Mouse (Mus musculus) gastrocnemius, postnatal 14 days (tissue): ENCODE data around the gene Zmym3. TPM values are rescaled to one million over a fixed set of nuclear protein-coding genes. Genes with fewer than 3 reads are reported as not detected.

Source experiments
- DNase-seq: peaks from one replicate; pipeline ENCODE4 v3.0.0; 2021; ENCODE audit warnings: mixed read lengths
- intact Hi-C: fragments of 180-260 bp; cut with DNase I; formaldehyde crosslinking; loops from one replicate; pipeline ENCODE4 v1.15.1; 2025; ENCODE audit warnings: low total_unique reads
- long read RNA-seq, 2 experiments: library from polyadenylated mRNA; stranded (forward); transcript quantifications; one replicate each; pipeline ENCODE4 v2.0.0; 2021
- total RNA-seq, 2 experiments: library from RNA; stranded (reverse); gene quantifications; 2 replicates each; pipeline ENCODE4 v1.2.3; 2021

Gene Zmym3
- total RNA-seq, result 1 to 10 TPM; 8.6 to 8.8 TPM
- long read RNA-seq, experiment 1, result 0 reads
- long read RNA-seq, experiment 2, partial matches to known transcripts, result 1 of 1 reads
- long read RNA-seq, experiment 2, other reads (novel, unspliced or antisense), result 0 of 1 reads

DNA sequence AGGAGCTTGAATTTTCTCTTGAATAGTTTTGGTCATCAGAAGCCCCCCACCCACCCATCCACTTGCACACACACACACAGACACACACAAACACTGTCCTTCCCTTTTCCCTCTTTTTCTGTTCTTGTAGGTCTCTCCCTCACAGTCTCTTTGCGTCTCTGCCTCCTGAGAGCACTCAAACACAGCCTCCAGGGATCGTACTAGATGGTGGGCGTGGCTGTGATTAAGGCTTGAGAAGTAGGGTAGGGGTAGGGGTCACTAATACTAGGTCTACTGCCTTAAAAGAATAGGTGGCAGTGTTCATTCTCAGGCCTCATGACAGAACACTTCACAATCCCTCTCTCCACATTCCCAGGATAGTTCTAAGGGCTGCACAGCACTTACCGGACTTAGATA lies at the start of gene Zmym3:
TSS of gene Zmym3 (minus strand) at position 150 of the 396 bp plus-strand sequence.
- DNase-seq, result no peak
- intact Hi-C loops, result no loop called here

GRCm38 (mm10) chrX:101451591-101451990 lies 30.9 kb upstream of the Zmym3 start:
- intact Hi-C loops, result no loop called here
- no peak for DNase-seq

DNA sequence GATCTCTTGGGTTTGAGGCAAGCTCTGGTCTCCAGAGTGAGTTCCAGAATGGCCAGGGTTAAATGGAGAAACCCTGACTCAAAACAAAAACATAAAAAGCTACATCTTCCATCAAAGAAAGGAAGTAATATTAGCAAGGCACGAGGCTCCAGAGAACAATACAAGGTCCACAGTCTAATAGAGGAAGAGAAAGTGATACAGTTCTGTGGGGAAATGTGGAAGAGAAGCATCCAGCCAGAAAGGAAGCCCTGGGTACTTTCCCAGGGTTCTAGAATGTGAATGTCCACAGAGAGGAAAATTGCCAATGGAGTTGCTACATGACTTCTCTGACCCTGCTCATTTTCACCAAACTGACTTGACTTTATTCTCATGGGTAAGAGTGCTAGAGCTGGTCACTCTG lies 30.5 kb upstream of the Zmym3 start:
- intact Hi-C loops, result no loop called here
- no peak for DNase-seq

GRCm38 (mm10) chrX:101448886-101449475 lies 28.3 kb upstream of the Zmym3 start, which contains the start of gene Itgb1bp2:
Itgb1bp2 (plus strand) TSS chrX:101449088.
- intact Hi-C loops, result no loop called here
- DNase-seq, result peak; percentile 22

- intact Hi-C loops, result no loop called here
- DNase-seq, result no peak
Measured at GRCm38 (mm10) chrX:101429976-101430375, 9.3 kb upstream of the Zmym3 start.

DNA sequence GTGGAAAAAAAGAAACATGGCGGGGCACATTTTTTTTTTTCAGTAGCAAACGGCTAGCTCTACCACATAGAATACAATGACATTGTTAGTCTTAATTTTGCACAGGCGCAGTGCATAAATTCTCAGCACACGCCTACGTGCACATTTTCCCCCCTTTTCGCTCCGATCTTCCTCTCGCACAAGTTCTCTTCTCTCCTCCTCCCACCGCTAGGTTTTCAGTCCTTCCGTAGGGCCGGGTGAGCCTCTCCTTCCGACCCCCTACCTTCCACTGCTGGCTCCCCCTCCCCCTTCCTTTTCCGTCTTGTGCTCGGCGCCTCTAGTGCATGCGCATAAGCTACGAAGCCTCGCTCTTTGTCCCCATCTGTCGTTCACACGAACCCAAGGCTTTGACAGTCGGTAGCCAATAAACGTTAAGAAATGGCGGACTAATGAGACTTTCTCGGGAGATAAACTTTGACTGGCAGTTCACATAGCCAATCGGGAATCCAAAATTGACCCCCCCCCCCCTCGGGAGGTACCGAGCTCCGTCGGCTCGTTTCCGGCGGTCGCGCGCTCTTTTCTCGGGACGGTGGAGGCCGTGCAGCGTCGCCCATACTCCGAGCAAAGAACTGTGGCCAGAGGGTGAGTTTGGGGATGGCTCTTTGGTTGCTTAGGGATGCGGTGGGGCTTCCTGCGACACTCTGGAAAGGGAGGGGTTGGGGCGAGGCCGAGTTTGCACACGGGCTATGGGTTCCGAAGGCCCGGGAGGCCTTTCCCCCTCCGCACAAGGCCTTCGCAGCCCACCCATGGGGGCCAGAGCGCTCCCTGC lies 8.7 kb upstream of the Zmym3 start, which contains the start of gene Nono:
TSS of gene Nono (plus strand) at position 177 of the 808 bp plus-strand sequence.
- peak; percentile 74 for DNase-seq
- intact Hi-C loops, result no loop called here

GRCm38 (mm10) chrX:101428785-101429141 lies 8.1 kb upstream of the Zmym3 start:
- intact Hi-C loops, result no loop called here
- no peak for DNase-seq

DNA sequence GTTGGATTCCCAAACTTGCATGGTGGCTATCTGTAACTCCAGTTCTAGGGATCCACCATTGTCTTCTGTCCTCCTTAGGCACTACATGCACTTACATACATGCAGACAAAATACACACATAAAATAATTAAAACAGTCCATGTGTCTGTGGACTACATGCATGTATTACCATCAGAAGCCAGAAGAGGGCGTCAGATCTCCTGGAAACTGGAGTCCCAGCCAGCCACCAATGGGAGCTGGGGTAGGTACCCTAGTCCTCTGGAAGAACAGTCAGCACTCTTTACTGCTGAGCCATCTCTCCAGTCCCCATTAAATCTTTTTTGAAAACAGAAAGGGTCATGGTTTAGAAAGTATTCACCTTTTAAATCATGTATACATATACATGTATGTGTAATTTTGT lies 7.1 kb upstream of the Zmym3 start:
- intact Hi-C loops, result no loop called here
- DNase-seq, result no peak

GRCm38 (mm10) chrX:101423462-101423861 lies 2.8 kb upstream of the Zmym3 start:
- intact Hi-C loops, result no loop called here
- no peak for DNase-seq

- intact Hi-C loops, result no loop called here
- peak; percentile 89 for DNase-seq
Measured at GRCm38 (mm10) chrX:101419725-101420699, 637 bp downstream of the Zmym3 start.

GRCm38 (mm10) chrX:101418946-101419724 lies 1.5 kb downstream of the Zmym3 start:
- DNase-seq, result peak; percentile 63
- intact Hi-C loops, result no loop called here

- DNase-seq, result no peak
- intact Hi-C loops, result no loop called here
Measured at GRCm38 (mm10) chrX:101396459-101396858, 24.2 kb downstream of the Zmym3 start.

DNA sequence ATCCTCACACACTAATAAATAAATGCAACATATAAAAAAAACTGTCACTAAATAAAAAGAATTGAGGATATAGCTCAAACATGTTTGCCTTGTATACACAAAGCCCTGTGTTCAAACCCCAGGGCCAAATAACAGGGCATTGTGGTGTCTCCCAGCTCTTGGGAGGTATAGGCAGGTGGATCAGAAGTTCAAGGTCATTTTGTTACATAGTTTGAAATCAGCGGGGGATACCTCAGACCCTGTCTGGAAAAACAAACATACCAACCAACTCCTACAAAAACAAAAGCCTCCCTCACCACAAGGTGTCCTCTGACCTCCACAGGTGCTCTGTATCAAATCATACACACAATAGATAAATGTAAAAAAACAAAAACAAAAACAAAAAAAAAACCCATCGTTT lies 26.3 kb downstream of the Zmym3 start:
- DNase-seq, result no peak
- intact Hi-C loops, result no loop called here

DNA sequence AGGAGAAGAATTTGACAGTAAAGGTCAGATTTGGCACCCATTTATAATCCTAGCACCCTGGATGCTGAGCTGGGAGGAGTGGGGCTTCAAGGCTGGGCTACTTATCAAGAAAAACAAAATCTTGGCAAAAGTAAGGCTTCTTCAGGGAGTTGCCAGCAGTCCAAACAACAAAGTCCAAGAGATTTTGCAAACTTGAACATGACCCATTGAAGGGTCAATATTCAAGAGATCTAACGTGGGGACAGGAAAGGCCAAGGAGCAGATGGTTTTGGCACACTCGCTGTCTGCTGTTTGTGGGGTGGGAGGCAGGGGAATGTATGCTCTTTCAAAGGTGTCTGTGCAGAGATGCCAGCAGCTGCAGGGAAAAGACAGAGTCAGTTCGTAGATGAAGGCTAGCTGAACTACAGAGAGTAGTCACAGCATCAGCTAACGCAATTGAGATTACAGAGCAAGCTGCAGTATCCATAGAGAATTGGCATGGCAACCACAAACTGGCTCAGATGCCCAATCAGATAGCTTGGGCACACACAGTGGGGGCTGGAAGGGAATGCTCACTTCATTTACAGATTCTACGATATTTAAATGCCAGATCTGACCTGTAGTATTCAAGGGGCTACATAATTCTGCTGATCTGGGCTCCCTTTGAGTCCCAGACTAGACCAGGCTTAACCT lies 31.6 kb downstream of the Zmym3 start:
- intact Hi-C loops, result no loop called here
- no peak for DNase-seq

DNA sequence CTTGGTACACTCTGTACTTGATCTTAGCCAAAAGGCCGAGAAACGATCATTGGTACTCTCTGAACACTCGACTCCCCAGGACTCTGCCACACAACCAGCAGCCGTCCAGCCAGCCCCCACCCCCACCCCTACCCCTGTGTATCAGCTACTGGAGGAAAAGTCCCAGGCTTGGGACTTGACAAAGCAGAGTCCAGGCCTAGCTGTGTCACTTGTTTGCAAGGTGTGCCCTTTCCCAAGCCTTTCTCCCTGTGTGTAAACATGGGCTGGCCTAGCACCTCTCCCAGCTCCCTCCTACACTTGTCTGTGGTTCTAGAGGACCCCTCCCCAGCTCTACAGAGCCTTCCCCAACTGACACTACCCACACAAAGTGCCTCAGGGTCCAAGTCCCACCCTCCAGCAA lies 34.4 kb downstream of the Zmym3 start:
- DNase-seq, result no peak
- intact Hi-C loops, result no loop called here

DNA sequence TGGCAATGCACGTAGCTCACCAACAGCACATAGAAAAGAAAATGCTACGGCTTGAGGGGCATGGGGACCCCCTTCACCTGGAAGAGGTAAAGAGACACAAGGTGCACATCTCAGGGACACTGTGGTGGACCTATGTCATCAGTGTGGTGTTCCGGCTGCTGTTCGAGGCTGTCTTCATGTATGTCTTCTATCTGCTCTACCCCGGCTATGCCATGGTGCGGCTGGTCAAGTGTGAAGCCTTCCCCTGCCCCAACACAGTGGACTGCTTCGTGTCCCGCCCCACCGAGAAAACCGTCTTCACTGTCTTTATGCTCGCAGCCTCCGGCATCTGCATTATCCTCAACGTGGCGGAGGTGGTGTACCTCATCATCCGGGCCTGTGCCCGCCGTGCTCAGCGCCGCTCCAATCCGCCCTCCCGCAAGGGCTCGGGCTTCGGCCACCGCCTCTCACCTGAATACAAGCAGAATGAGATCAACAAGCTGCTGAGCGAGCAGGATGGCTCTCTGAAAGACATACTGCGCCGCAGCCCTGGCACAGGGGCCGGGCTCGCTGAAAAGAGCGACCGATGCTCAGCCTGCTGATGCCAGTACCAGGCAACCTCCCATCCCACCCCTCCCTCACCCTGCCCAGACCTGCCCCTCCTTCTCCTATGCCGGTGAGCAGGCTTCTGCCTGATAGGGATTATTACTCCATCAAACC lies 36.1 kb downstream of the Zmym3 start:
- DNase-seq, result no peak
- intact Hi-C loops, result no loop called here

- no peak for DNase-seq
- intact Hi-C loops, result no loop called here
Measured at GRCm38 (mm10) chrX:101383455-101383854, 37.2 kb downstream of the Zmym3 start.

GRCm38 (mm10) chrX:101379744-101380143 lies 40.9 kb downstream of the Zmym3 start:
- intact Hi-C loops, result no loop called here
- DNase-seq, result no peak
